Comparison of ENCODE assay signal across 30 mouse cellular contexts in genomic region chr6:118426666-118427065, GRCm38 (mm10). TPM values are rescaled to one million over a fixed set of nuclear protein-coding genes. Genes with fewer than 3 reads are reported as not detected.
"Had no signal": no experiment of that assay in that cellular context is flagged by ENCODE, and none has a peak within 500 bp of the region (broad histone marks: within the 10 kb centered on the region; RNA-seq: fewer than 3 reads in every experiment).

No protein-coding gene starts in this region.

- H3K4me2 ChIP-seq: limb, embryonic 12.5 days; limb, embryonic 13.5 days; limb, embryonic 15.5 days; liver, embryonic 11.5 days; liver, embryonic 12.5 days; liver, embryonic 13.5 days; liver, embryonic 15.5 days; lung, embryonic 14.5 days; lung, embryonic 15.5 days; midbrain, embryonic 11.5 days; midbrain, embryonic 12.5 days; midbrain, embryonic 13.5 days; midbrain, embryonic 15.5 days; neural tube, embryonic 12.5 days had no signal

- H3K27me3 ChIP-seq: limb, embryonic 12.5 days; limb, embryonic 13.5 days; limb, embryonic 15.5 days; liver, embryonic 13.5 days; liver, embryonic 15.5 days; lung, embryonic 15.5 days; midbrain, embryonic 12.5 days; midbrain, embryonic 13.5 days; midbrain, embryonic 15.5 days; neural tube, embryonic 12.5 days had no signal

- H3K4me3 ChIP-seq: limb, embryonic 10.5 days; limb, embryonic 12.5 days; limb, embryonic 13.5 days; limb, embryonic 15.5 days; liver, embryonic 12.5 days; liver, embryonic 13.5 days; liver, embryonic 15.5 days; lung, embryonic 15.5 days; megakaryocyte, embryonic 14.5 days; midbrain, embryonic 10.5 days; midbrain, embryonic 12.5 days; midbrain, embryonic 13.5 days; midbrain, embryonic 15.5 days; neural tube, embryonic 12.5 days had no signal

- ATAC-seq: liver, embryonic 12.5 days; liver, postnatal 0 days; lung, postnatal 0 days; midbrain, embryonic 13.5 days; midbrain, embryonic 15.5 days; midbrain, embryonic 16.5 days had no signal

- DNase-seq: left cerebral cortex, postnatal 4 days; liver; liver, embryonic 13.5 days; liver, postnatal 0 days; lung, adult 18-20 months; lung, adult 2 months; lung, embryonic 14.5 days; lung, postnatal 10 days; lung, postnatal 14 days; lung, postnatal 36 days; lung, postnatal 4 days; midbrain, embryonic 14.5 days had no signal

RNA-seq across cellular contexts. Expression of gene Zfp248, which starts 28.7 kb away (rescaled TPM):
- total RNA-seq: monocyte, adult 5-6 weeks had no signal
